Mouse (Mus musculus): ENCODE measurements at regions not wholly inside any gene's neighbourhood (a gene's known extent, or its start where the extent isn't known, plus 50 kb on each side); places are given as distances from the start of the nearest gene placed in this dataset.

- DNase-seq (ENCODE audit: low read depth in 1 of 2, low spot score in 2 of 2): no peak
- H3K36me3 ChIP-seq (ENCODE audit: control insufficient read depth, insufficient read depth, low read length): no peaks in the 10 kb centered on the region
- H3K4me3 ChIP-seq (ENCODE audit: extremely low read depth, insufficient read depth, insufficient read length): no peak overlapping the region
- H3K27me3 ChIP-seq (ENCODE audit: control insufficient read depth, insufficient read depth, low read length): no peaks in the 10 kb centered on the region
- H3K27ac ChIP-seq (ENCODE audit: insufficient read depth, low read length): no peak overlapping the region
- 84% methylated on average over 14 of the region's 14 CpGs for WGBS
- TF ChIP-seq POLR2A (IDR thresholded peaks at IDR 0.05; ENCODE audit: low read depth, low read length): no peak
- no peak for TF ChIP-seq CTCF (IDR thresholded peaks at IDR 0.05; ENCODE audit: extremely low read depth, insufficient read depth, insufficient read length, insufficient replicate concordance)
- no peaks in the 10 kb centered on the region for H3K4me1 ChIP-seq (ENCODE audit: control insufficient read depth, insufficient read depth, insufficient read length)
These were observed 87.4 kb upstream of the Habp2 start for GRCm38 (mm10) chr19:56199401-56200150.

GRCm38 (mm10) chr19:56201007-56201682, 85.8 kb upstream of the Habp2 start:
- H3K27me3 ChIP-seq (ENCODE audit: control insufficient read depth, insufficient read depth, low read length): no peaks in the 10 kb centered on the region
- 75% methylated on average over 9 of the region's 9 CpGs for WGBS
- no peak for DNase-seq (ENCODE audit: low read depth in 1 of 2, low spot score in 2 of 2)

GRCm38 (mm10) chr19:56201738-56202480, 85.0 kb upstream of the Habp2 start:
- Histone ChIP-seq H3K27ac (ENCODE audit: insufficient read depth, low read length) (no peak overlapping the region), H3K27me3 (ENCODE audit: control insufficient read depth, insufficient read depth, low read length) (no peaks in the 10 kb centered on the region), H3K4me3 (ENCODE audit: extremely low read depth, insufficient read depth, insufficient read length) (no peak overlapping the region), H3K4me1 (ENCODE audit: control insufficient read depth, insufficient read depth, insufficient read length) (no peaks in the 10 kb centered on the region), H3K36me3 (ENCODE audit: control insufficient read depth, insufficient read depth, low read length) (no peaks in the 10 kb centered on the region)
- peak in 1 of 2 experiments; percentile 24 for DNase-seq (ENCODE audit: low read depth in 1 of 2, low spot score in 2 of 2)
- TF ChIP-seq CTCF (IDR thresholded peaks at IDR 0.05; ENCODE audit: extremely low read depth, insufficient read depth, insufficient read length, insufficient replicate concordance) (peak; percentile 55; the same call in 1 of the 2 replicates), POLR2A (IDR thresholded peaks at IDR 0.05; ENCODE audit: low read depth, low read length) (no peak)

More at GRCm38 (mm10) chr19:56201007-56201682, 85.8 kb upstream of the Habp2 start:
- H3K4me1 ChIP-seq (ENCODE audit: control insufficient read depth, insufficient read depth, insufficient read length): no peaks in the 10 kb centered on the region
- H3K36me3 ChIP-seq (ENCODE audit: control insufficient read depth, insufficient read depth, low read length): no peaks in the 10 kb centered on the region
- TF ChIP-seq POLR2A (IDR thresholded peaks at IDR 0.05; ENCODE audit: low read depth, low read length) (no peak), CTCF (IDR thresholded peaks at IDR 0.05; ENCODE audit: extremely low read depth, insufficient read depth, insufficient read length, insufficient replicate concordance) (peak; percentile 60; the same call in 1 of the 2 replicates)
- H3K27ac ChIP-seq (ENCODE audit: insufficient read depth, low read length): no peak overlapping the region
- no peak overlapping the region for H3K4me3 ChIP-seq (ENCODE audit: extremely low read depth, insufficient read depth, insufficient read length)

- TF ChIP-seq CTCF (IDR thresholded peaks at IDR 0.05; ENCODE audit: extremely low read depth, insufficient read depth, insufficient read length, insufficient replicate concordance) (no peak), POLR2A (IDR thresholded peaks at IDR 0.05; ENCODE audit: low read depth, low read length) (no peak)
- Histone ChIP-seq H3K27me3 (ENCODE audit: control insufficient read depth, insufficient read depth, low read length) (no peaks in the 10 kb centered on the region), H3K27ac (ENCODE audit: insufficient read depth, low read length) (no peak overlapping the region), H3K36me3 (ENCODE audit: control insufficient read depth, insufficient read depth, low read length) (no peaks in the 10 kb centered on the region), H3K4me3 (ENCODE audit: extremely low read depth, insufficient read depth, insufficient read length) (no peak overlapping the region), H3K4me1 (ENCODE audit: control insufficient read depth, insufficient read depth, insufficient read length) (no peaks in the 10 kb centered on the region)
- no peak for DNase-seq (ENCODE audit: low read depth in 1 of 2, low spot score in 2 of 2)
- 82% methylated on average over 9 of the region's 9 CpGs for WGBS
These were observed 84.3 kb upstream of the Habp2 start for GRCm38 (mm10) chr19:56202481-56203130.

- H3K27ac ChIP-seq (ENCODE audit: insufficient read depth, low read length): no peak overlapping the region
- H3K4me1 ChIP-seq (ENCODE audit: control insufficient read depth, insufficient read depth, insufficient read length): no peaks in the 10 kb centered on the region
- H3K27me3 ChIP-seq (ENCODE audit: control insufficient read depth, insufficient read depth, low read length): no peaks in the 10 kb centered on the region
- no peaks in the 10 kb centered on the region for H3K36me3 ChIP-seq (ENCODE audit: control insufficient read depth, insufficient read depth, low read length)
- no peak overlapping the region for H3K4me3 ChIP-seq (ENCODE audit: extremely low read depth, insufficient read depth, insufficient read length)
- no peak for DNase-seq (ENCODE audit: low read depth in 1 of 2, low spot score in 2 of 2)
- TF ChIP-seq CTCF (IDR thresholded peaks at IDR 0.05; ENCODE audit: extremely low read depth, insufficient read depth, insufficient read length, insufficient replicate concordance) (no peak), POLR2A (IDR thresholded peaks at IDR 0.05; ENCODE audit: low read depth, low read length) (no peak)
- 87% methylated on average over 6 of the region's 6 CpGs for WGBS
These were observed 68.4 kb upstream of the Habp2 start for GRCm38 (mm10) chr19:56218536-56218935.

DNA sequence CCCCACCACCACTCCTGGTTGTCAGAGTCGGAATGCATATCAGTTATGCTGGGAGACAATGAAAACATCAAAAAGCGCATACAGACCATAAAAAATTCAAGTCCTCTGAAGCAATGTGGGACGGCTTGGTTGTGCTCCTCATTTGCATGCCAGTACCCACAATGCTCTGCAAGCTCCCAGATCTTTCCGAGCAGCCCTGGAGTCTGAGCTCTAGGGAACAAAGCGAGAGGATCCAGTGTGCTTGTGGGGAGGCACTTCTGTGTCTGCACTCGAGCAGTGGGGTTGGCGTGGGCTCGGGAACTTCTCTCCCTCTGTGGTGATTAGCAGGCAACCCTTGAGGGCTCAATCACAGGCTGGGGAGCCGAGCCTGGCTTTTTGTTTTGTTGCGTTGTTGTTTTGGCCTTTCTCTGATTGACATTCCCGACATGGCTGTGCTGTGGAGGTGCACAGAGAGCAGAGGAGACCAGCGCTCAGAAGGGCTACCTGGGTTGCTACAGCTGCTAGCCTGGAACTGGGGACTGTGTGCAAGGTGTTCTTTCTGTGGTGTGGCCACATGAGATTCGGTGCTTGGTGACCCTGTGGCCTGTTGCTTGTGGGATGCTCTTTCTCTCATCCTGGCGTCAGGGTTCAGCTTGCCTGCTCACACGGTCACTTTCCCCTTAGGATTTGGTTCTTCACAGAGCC, 66.1 kb upstream of the Habp2 start:
- 85% methylated on average over 15 of the region's 15 CpGs for WGBS
- DNase-seq (ENCODE audit: low read depth in 1 of 2, low spot score in 2 of 2): no peak
- Histone ChIP-seq H3K4me1 (ENCODE audit: control insufficient read depth, insufficient read depth, insufficient read length) (no peaks in the 10 kb centered on the region), H3K27ac (ENCODE audit: insufficient read depth, low read length) (no peak overlapping the region), H3K36me3 (ENCODE audit: control insufficient read depth, insufficient read depth, low read length) (no peaks in the 10 kb centered on the region), H3K4me3 (ENCODE audit: extremely low read depth, insufficient read depth, insufficient read length) (no peak overlapping the region), H3K27me3 (ENCODE audit: control insufficient read depth, insufficient read depth, low read length) (no peaks in the 10 kb centered on the region)
- TF ChIP-seq CTCF (IDR thresholded peaks at IDR 0.05; ENCODE audit: extremely low read depth, insufficient read depth, insufficient read length, insufficient replicate concordance) (no peak), POLR2A (IDR thresholded peaks at IDR 0.05; ENCODE audit: low read depth, low read length) (no peak)
